Mouse (Mus musculus) embryonic fibroblast, embryonic 13.5 days (primary cell): ENCODE results near the gene Nemp1.

Experiments used
- CTCF ChIP-seq: IDR thresholded peaks from 2 replicates; pipeline ENCODE4 v1.5.1; 2011; ENCODE audit warnings: mild to moderate bottlenecking, control low read depth, low read length, moderate library complexity, borderline replicate concordance; ENCODE audit not compliant: insufficient read depth
- POLR2A ChIP-seq: IDR thresholded peaks from 2 replicates; pipeline ENCODE4 v1.6.1; 2011; ENCODE audit warnings: low read depth, mild to moderate bottlenecking, control low read depth, low read length, moderate library complexity

GRCm38 (mm10) chr10:127748847-127749612 lies 82.3 kb downstream of the Nemp1 start:
- TF ChIP-seq CTCF (no peak), POLR2A (no peak)
